Mouse (Mus musculus): ENCODE measurements around the gene Cdh4.

Cdh4 gene

GRCm38 (mm10) chr2:179537390-179537789, 95.2 kb downstream of the Cdh4 start:
- peak; percentile 89 for ATAC-seq (ENCODE audit: insufficient number of reproducible peaks, low FRiP score, low TSS enrichment)

- 0 out of 2 replicates have a peak, but pooled peaks have one; percentile 1 for ATAC-seq (ENCODE audit: insufficient number of reproducible peaks, low FRiP score, low TSS enrichment)
Observed at GRCm38 (mm10) chr2:179537800-179538450, 95.7 kb downstream of the Cdh4 start.

- ATAC-seq (ENCODE audit: insufficient number of reproducible peaks, low FRiP score, low TSS enrichment): no peak
Observed at GRCm38 (mm10) chr2:179538535-179538934, 96.3 kb downstream of the Cdh4 start.

DNA sequence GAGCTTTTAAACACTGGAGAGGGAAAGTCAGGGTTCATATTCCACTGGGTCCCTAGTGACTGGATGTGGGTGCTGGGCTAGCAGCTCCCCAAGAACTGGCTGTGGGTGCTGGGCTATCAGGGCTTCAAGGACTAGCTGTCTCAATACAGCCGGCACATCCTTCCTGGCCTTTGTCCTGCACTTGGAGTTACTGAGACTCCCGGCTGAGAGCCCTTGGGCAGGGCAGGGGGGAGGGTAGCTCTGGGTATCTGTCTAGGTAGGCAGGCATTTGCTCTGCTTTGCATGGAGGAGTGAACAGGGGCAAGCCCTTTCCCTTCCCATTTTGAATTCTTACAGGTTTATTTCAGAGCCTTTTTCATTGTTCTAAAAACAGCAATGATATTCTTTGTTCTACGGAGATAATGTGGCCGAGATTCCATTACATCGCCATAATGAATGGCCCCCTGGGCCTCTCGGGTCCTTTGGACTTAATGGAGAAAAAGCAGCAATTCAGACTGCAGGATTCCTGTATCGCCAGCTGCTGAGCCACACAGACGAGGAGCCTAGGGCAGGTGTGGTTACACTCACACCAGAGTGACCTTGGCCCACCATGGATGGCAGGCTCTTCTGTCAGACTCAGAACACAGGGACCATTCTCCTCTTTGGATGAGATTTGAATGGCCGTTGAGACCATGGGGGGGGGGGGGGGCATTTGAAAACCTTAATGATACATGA, 97.5 kb downstream of the Cdh4 start:
- no peak for ATAC-seq (ENCODE audit: insufficient number of reproducible peaks, low FRiP score, low TSS enrichment)

GRCm38 (mm10) chr2:179541096-179541495, 98.9 kb downstream of the Cdh4 start:
- ATAC-seq (ENCODE audit: insufficient number of reproducible peaks, low FRiP score, low TSS enrichment): no peak

DNA sequence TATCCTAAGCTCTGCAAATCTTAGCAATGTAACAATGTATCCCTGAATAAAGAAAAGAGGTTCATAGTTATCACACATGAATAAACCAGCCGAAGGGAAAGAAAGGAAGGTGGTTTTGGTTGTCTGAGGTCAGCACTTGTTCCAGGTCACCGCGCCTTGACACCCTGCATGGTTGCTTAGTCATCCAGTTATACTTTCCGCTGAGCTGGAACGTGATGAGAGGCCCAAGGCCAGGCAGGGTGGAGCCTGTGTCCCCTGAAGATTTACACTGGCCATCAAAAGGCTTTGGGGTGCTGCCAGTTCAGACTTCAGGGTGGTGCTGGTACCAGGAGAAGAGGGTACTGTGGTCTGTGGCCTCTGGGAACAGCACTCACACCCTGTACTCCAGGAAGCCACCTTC, 105.4 kb downstream of the Cdh4 start:
- no peak for ATAC-seq (ENCODE audit: insufficient number of reproducible peaks, low FRiP score, low TSS enrichment)

GRCm38 (mm10) chr2:179555928-179556327, 113.7 kb downstream of the Cdh4 start:
- no peak for ATAC-seq (ENCODE audit: insufficient number of reproducible peaks, low FRiP score, low TSS enrichment)

- no peak for ATAC-seq (ENCODE audit: insufficient number of reproducible peaks, low FRiP score, low TSS enrichment)
Observed at GRCm38 (mm10) chr2:179562350-179562749, 120.1 kb downstream of the Cdh4 start.

GRCm38 (mm10) chr2:179565611-179566010, 123.4 kb downstream of the Cdh4 start:
- no peak for ATAC-seq (ENCODE audit: insufficient number of reproducible peaks, low FRiP score, low TSS enrichment)

DNA sequence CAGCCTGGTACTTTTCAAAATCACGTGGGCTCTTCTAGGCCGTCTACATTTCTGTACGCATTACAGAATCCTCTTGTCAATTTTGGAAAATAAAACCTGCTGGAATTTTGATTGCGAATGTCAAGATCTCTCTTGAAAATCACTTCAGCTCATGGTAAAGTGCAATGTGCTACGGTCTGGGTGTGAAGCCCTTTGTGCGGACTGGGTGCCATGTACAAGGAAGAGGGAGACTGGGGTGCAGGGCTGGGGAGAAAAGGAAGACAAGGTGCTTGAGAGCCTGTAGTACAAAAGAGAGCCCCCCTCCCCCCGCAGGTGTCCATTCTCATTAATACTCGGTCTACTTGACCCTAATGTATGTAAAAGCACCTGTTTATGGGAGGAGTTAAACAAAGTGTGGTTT, 125.7 kb downstream of the Cdh4 start:
- no peak for ATAC-seq (ENCODE audit: insufficient number of reproducible peaks, low FRiP score, low TSS enrichment)

DNA sequence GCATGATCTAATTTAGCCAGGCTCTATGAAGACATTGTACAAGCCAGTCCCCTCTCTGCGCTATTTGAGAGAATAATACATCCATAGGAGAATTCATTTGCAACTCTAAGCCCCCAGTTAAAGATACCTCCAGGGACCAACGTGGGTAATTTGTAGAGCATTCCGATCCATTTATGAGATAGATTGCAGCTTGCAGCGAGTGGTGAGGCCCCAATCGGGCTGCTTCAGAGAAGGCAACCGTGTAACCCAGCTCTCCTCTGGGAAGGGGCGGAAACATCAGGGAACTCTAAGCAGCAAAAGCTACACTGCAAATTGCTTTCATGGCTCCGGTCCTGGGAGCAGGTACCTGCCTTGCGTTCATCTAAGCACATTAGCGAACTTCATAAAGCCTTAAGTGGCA, 126.9 kb downstream of the Cdh4 start:
- no peak for ATAC-seq (ENCODE audit: insufficient number of reproducible peaks, low FRiP score, low TSS enrichment)

- ATAC-seq (ENCODE audit: insufficient number of reproducible peaks, low FRiP score, low TSS enrichment): no peak
Observed at GRCm38 (mm10) chr2:179571175-179571769, 129.0 kb downstream of the Cdh4 start.

DNA sequence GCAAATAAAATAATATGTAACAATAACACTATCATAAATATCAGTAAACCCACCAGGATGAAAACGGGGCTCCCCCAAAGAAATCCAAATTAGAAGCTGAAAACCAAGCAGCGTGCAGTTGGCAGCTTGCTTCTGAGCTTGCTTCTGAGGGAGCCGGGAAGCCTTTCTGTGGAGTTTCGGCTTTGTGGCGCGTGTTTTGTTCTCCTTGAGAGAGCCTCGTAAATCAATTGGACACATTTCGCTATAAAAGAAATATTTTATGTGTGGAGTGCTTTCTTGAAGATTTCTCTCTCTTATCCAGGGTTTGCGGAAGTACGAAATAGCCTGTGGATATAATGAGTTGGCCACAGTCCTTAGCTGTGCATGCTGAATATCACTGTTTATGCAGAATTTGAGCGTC, 131.1 kb downstream of the Cdh4 start:
- no peak for ATAC-seq (ENCODE audit: insufficient number of reproducible peaks, low FRiP score, low TSS enrichment)

DNA sequence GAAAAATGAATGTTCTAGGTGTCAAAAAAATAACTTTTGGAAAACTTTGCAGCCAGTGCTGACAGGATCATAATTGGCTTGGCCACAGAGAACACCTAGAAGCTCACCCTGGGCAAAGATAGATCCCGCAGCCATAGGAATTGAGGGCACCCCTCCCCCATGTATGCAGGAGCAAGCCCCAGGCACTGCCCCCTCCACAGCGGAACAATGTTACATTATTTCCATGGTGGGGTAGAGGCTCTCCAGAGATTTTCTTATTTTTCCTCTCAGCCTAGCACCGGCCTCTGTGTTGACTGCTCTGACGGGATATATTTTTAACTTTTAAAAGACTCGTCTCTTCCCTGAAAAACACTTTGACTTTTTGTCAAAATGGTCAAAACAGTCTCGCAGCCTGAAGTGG, 131.6 kb downstream of the Cdh4 start:
- ATAC-seq (ENCODE audit: insufficient number of reproducible peaks, low FRiP score, low TSS enrichment): no peak

DNA sequence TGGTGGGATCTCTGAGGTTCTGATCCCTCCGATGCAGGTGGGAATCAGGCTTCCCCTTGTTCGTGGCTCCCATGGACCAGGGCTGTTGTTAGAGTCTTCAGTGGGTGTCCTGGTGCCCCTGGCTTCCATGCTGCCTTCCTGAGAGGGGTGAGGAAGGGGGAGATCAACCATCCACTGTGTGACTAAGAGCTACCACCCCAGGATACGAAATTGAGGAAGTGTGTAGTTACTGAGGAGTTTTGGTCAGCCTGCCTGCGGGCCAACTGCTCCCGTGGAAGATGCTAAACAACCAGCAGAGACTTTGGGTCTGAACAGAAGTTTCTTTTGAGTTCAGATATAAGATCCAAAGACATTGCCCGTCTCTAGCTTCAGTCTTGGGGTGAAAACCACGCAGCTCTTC, 133.4 kb downstream of the Cdh4 start:
- ATAC-seq (ENCODE audit: insufficient number of reproducible peaks, low FRiP score, low TSS enrichment): no peak

- ATAC-seq (ENCODE audit: insufficient number of reproducible peaks, low FRiP score, low TSS enrichment): no peak
Observed at GRCm38 (mm10) chr2:179576221-179576620, 134.0 kb downstream of the Cdh4 start.

DNA sequence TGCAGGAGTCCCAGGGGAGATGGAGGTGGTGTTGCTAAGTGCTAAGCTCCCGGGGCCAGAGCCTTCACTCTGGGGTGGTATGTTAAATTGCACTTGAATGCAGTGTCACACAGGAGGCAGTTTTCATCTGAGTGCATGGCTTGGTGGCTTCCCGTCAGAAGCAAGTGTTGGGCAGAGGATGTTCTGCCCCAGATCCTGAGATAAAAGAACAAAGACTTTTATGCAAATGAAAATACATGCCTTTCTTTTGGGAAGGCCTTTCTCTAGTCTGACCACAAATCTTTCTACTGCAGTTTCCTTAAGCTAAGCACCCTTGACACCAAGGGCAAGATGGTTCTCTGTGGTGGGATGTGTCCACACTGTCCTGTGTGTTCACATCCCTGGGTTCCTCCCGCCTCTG, 136.1 kb downstream of the Cdh4 start:
- ATAC-seq (ENCODE audit: insufficient number of reproducible peaks, low FRiP score, low TSS enrichment): no peak

DNA sequence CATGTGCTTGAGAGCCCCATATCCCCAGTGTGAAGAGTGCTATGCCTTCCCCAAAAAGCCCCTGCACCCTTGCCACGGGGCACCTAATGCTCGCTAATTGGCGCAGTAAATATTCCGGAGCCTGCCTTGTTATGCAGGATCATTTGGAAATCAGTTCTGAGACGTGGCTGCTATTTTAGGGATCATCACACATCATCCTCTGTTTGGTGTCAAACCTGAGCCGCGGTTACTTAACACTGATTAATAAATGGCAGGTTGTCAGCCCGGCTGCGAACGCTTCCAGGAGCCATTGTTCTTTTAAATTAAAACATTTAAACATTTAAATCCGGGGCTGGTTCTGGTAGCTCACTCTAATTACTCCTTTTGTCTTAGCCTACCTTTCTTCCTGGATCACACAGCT, 136.6 kb downstream of the Cdh4 start:
- ATAC-seq (ENCODE audit: insufficient number of reproducible peaks, low FRiP score, low TSS enrichment): no peak

DNA sequence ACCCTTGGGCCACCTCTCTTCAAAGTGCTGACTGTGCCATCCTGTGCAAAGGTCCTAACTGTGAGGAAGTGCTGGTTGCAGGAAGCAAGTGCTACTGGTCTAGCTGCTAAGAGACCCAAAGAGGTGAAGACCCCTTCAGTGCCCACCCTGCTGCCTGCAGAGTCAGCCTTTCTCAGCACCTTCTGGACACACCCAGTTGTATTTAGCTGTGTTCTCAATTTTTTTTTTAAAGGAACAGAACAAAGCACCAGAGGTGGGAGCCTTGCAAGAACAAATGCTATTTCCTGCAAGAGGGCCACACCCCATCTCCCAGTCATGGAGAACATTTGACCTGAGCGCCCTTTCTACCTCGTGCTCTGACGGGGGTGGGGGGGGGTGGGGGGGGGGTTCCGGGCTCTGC, 138.2 kb downstream of the Cdh4 start:
- ATAC-seq (ENCODE audit: insufficient number of reproducible peaks, low FRiP score, low TSS enrichment): no peak

- ATAC-seq (ENCODE audit: insufficient number of reproducible peaks, low FRiP score, low TSS enrichment): no peak
Observed at GRCm38 (mm10) chr2:179581058-179581457, 138.8 kb downstream of the Cdh4 start.

DNA sequence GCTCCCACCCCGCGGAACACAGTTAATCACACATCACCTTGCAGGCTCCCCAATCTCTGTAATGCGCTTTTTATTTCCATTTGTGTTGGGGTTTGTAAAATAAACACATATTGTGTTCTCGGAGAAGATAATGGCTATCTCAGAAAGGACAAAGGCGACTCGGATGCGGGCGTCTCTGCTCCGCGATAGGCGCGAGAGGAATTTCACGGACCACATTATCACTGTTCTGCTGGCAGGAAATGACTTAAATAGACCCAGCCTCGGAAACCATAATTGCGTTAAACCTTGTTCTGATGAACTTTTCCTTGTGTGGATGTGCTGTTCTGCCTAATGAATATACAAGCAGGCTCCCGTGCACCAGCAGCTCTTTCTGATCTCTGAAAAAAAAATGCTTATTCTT, 140.7 kb downstream of the Cdh4 start:
- no peak for ATAC-seq (ENCODE audit: insufficient number of reproducible peaks, low FRiP score, low TSS enrichment)

GRCm38 (mm10) chr2:179584672-179585071, 142.4 kb downstream of the Cdh4 start:
- no peak for ATAC-seq (ENCODE audit: insufficient number of reproducible peaks, low FRiP score, low TSS enrichment)
